Mouse (Mus musculus) testis, adult 2 months (tissue): ENCODE measurements around the gene St3gal3.

Source experiments
- CTCF ChIP-seq: fragments of 200-500 bp; IDR thresholded peaks from 2 replicates; pipeline ENCODE4 v1.5.1; 2012; ENCODE audit warnings: low read depth, mild to moderate bottlenecking, inconsistent platforms, low read length, moderate library complexity; ENCODE audit not compliant: control insufficient read depth, insufficient read depth, insufficient replicate concordance
- POLR2A ChIP-seq: fragments of 200-500 bp; IDR thresholded peaks from 2 replicates; pipeline ENCODE4 v1.6.1; 2012; ENCODE audit warnings: low read depth, mild to moderate bottlenecking, inconsistent platforms, low read length, moderate library complexity; ENCODE audit not compliant: control insufficient read depth

- TF ChIP-seq CTCF (no peak), POLR2A (no peak)
Measured at GRCm38 (mm10) chr4:117979181-117979580, 155.5 kb downstream of the St3gal3 start.
